Mouse (Mus musculus): ENCODE measurements around the gene Abhd17b.

DNA sequence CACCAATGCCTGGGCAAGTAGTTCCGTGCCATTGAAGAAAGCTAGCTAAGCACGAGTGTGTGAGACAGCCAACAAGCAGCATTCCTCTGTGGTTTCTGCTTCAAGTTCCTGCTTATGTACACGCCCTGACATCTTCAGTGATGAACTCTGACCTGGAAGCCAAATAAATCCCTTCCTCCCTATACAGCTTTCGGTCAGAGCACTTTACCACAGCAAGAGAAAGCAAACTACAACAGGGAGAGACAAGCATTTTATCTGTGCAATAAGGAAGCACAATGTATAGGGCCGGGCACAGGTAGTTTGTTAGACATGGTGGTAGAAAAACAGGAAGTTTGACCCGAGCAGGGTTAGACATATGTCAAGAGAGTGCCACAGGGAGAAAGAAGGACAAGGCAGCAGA lies 6.8 kb upstream of the Abhd17b start:
- no peak for TF ChIP-seq ZMIZ1 (IDR thresholded peaks at IDR 0.05; ENCODE audit: low read depth, low read length)
- TF ChIP-seq POLR2A (IDR thresholded peaks at IDR 0.05; ENCODE audit: low read depth, low read length) = no peak
- no peak for TF ChIP-seq USF1 (IDR thresholded peaks at IDR 0.05; ENCODE audit: low read depth, low read length)
- TF ChIP-seq CTCF (conservative IDR thresholded peaks at IDR 0.05 in 1 of 2, IDR thresholded peaks at IDR 0.05 in 1 of 2; ENCODE audit: low read depth in 2 of 2, low read length in 2 of 2) = no peak
- TF ChIP-seq NELFE (IDR thresholded peaks at IDR 0.05; ENCODE audit: low read depth, low read length) = no peak
